Mouse (Mus musculus) forebrain, postnatal 0 days (tissue): ENCODE results near the gene Ak8. TPM values are rescaled to one million over a fixed set of nuclear protein-coding genes. Genes with fewer than 3 reads are reported as not detected.

Experiments used
- ATAC-seq: fragments of 200-750 bp; cut with Nextera tagmentation; 2 replicates; pipeline ENCODE4 v1.8.0; 2017; ENCODE audit warnings: mild to moderate bottlenecking, moderate library complexity
- DNase-seq: peaks from one replicate; pipeline ENCODE4 v3.0.0-alpha.2; 2015
- H3K27ac ChIP-seq: fragments of 300-500 bp; sonication (generic); 2 replicates; pipeline ENCODE4 v1.5.1; 2014; ENCODE audit warnings: low read depth, mild to moderate bottlenecking, antibody characterized with exemption, low read length, moderate library complexity, mixed read lengths
- H3K27me3 ChIP-seq: fragments of 300-500 bp; sonication (generic); 2 replicates; pipeline ENCODE4 v1.6.1; 2014; ENCODE audit warnings: mild to moderate bottlenecking, low read length, mixed read lengths; ENCODE audit not compliant: insufficient read depth
- H3K36me3 ChIP-seq: fragments of 300-500 bp; sonication (generic); 2 replicates; pipeline ENCODE4 v1.6.1; 2014; ENCODE audit warnings: mild to moderate bottlenecking, moderate library complexity; ENCODE audit not compliant: insufficient read depth
- H3K4me1 ChIP-seq: fragments of 300-500 bp; sonication (generic); 2 replicates; pipeline ENCODE4 v1.6.1; 2014; ENCODE audit warnings: antibody characterized with exemption; ENCODE audit not compliant: insufficient read depth
- H3K4me2 ChIP-seq: fragments of 300-500 bp; sonication (generic); 2 replicates; pipeline ENCODE4 v1.6.1; 2014; ENCODE audit warnings: low read depth, mild to moderate bottlenecking, moderate library complexity
- H3K4me3 ChIP-seq: fragments of 300-500 bp; sonication (generic); 2 replicates; pipeline ENCODE4 v1.5.1; 2014; ENCODE audit warnings: low read depth, low read length, mixed read lengths
- H3K9ac ChIP-seq: fragments of 300-500 bp; sonication (generic); 2 replicates; pipeline ENCODE4 v1.6.1; 2014; ENCODE audit warnings: mild to moderate bottlenecking
- H3K9me3 ChIP-seq: fragments of 300-500 bp; sonication (generic); 2 replicates; pipeline ENCODE4 v1.6.1; 2016; ENCODE audit warnings: low read length
- CTCF ChIP-seq: sonication (generic); IDR thresholded peaks from 2 replicates; pipeline ENCODE4 v1.5.1; 2016; ENCODE audit warnings: antibody characterized with exemption, control low read depth, low read depth
- WGBS: fragments of 180-500 bp; shearing (Covaris S2); extraction: QIAGEN DNeasy Blood & Tissue Kit; methylation state at CpG from one replicate; pipeline ENCODE4 v1.1.7; 2014; 5-methylcytosine and 5-hydroxymethylcytosine counted together
- polyA plus RNA-seq: library from polyadenylated mRNA; unstranded; fragments of >200 nt; fragmentation: Nextera tagmentation; extraction: Ambion mirVana; gene quantifications from 2 replicates; pipeline ENCODE4 v1.2.1, GENCODE M21; 2015
- total RNA-seq: library from RNA; depleted of rRNA; stranded (reverse); fragments of >200 nt; gene quantifications from 2 replicates; pipeline ENCODE4 v1.2.3, GENCODE M21; 2014

Ak8 gene
- total and polyA plus RNA-seq, 2 experiments from 2014 or later, result 1.7 to 5.2 TPM

DNA sequence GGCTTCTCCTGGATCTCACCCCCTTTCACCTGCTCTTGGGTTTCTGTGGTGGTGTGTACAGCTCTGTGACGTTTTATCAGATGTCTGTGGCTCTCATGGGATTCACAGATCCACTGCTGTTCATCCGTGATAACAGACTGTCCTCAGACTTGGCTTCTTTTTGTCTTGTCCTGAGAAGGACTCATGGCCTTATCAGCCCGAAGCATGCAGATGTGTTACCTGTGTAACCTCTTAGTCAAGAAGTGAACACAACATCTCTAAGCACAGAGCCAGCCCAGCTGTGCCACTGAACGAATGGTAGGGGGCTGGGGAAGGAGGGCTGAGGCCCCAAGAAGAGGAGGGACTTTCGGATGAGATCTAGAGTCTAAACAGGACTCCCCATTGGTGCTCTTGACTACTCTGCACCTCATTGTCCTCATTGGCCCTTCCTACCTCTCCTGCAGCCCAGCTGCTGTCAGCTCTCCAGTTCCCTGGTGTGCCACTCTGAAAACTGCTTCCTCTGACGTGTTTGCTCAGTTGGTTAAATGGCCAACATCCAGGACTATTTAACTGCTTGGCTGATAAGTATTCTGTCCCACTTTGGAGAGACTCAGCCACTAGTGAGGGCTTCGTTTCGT, 1.8 kb downstream of the Ak8 start:
- no peak for ATAC-seq
- no peaks in the 10 kb centered on the region for H3K27me3 ChIP-seq
- DNase-seq, result no peak
- H3K4me2 ChIP-seq, result no peak overlapping the region
- H3K27ac ChIP-seq, result no peak overlapping the region
- no peaks in the 10 kb centered on the region for H3K9me3 ChIP-seq
- H3K36me3 ChIP-seq, result no peaks in the 10 kb centered on the region
- 69% methylated on average over 8 of the region's 8 CpGs for WGBS
- H3K9ac ChIP-seq, result no peak overlapping the region
- no peaks in the 10 kb centered on the region for H3K4me1 ChIP-seq
- no peak overlapping the region for H3K4me3 ChIP-seq
- TF ChIP-seq CTCF, result no peak

DNA sequence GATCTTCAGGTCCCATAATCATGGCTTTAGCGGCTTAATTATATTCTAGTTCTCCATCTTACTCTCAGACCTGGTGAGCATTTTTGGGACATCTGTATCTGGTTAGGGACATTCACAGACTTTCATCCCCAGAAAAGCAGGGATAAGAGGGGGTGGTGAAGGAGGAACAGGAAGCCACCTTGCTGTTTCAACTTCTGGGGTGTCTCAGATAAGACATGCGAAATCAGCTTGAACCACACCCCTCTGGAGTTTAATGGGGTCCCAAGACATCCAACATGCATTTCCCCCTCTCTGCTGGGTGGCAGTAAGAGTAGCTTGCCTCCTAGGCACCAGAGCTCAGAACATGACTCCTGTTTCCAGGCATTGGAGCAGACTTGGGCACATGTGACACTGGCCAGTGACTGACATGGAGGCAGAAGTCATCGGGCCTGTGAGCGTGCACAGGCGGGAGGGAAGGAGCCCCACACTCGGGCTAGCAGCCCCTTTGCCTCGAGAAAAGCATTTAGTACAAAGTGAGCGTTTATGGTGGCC, 6.2 kb downstream of the Ak8 start:
- 73% methylated on average over 8 of the region's 8 CpGs for WGBS
- Histone ChIP-seq H3K9me3 (no peaks in the 10 kb centered on the region), H3K36me3 (no peaks in the 10 kb centered on the region), H3K4me2 (no peak overlapping the region), H3K27me3 (no peaks in the 10 kb centered on the region), H3K27ac (no peak overlapping the region), H3K4me3 (no peak overlapping the region), H3K9ac (no peak overlapping the region), H3K4me1 (no peaks in the 10 kb centered on the region)
- DNase-seq (no peak), ATAC-seq (no peak)
- no peak for TF ChIP-seq CTCF

DNA sequence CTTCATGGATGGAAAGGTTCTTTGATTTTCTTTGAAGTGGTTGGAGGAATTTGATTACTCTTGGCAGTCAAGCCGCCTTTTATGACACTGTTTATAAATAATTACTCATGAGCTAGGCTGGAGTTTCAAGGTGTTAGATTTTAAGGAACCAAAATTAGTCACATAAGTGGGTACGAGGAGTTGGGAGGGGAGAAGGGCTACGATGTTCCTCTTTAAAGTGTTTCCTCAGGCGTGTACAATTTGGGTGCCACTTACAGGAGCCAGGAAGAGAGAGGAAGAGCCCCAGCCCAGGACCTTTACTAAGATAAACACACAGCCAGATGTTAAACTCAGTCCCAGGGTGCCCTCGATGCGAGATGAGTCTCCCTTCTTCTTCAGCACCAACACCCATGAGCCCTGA, 6.8 kb downstream of the Ak8 start:
- 71% methylated on average over 6 of the region's 6 CpGs for WGBS

DNA sequence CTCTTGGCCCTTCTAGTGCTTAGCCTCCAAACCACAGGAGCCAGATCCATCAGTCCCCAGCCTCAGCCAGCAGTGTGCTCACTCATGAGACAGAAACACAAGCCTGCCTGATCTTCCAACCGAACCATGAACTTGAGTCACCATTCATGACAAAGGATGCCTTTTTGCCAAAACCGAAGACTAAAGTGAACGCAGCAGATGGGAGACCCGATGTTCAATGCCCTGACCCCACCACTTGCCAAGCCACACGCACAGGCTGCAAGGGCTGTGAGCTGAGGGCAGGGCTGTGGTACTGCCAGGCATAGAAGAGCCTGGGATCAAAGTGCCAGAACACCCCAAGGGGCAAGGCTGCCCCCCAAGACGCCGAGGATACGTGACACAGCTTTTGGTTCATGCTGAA, 13.1 kb downstream of the Ak8 start:
- Histone ChIP-seq H3K9ac (no peak overlapping the region), H3K4me3 (no peak overlapping the region), H3K4me1 (no peaks in the 10 kb centered on the region), H3K36me3 (no peaks in the 10 kb centered on the region), H3K9me3 (no peaks in the 10 kb centered on the region), H3K4me2 (no peak overlapping the region), H3K27me3 (no peaks in the 10 kb centered on the region), H3K27ac (no peak overlapping the region)
- 83% methylated on average over 8 of the region's 8 CpGs for WGBS
- DNase-seq, result no peak
- no peak; the same call in 1 of the 2 replicates for ATAC-seq
- no peak for TF ChIP-seq CTCF

More for the DNA sequence above, 6.8 kb downstream of the Ak8 start:
- H3K4me2 ChIP-seq, result no peak overlapping the region
- no peak overlapping the region for H3K27ac ChIP-seq
- no peak for DNase-seq
- H3K4me1 ChIP-seq, result no peaks in the 10 kb centered on the region
- H3K27me3 ChIP-seq, result no peaks in the 10 kb centered on the region
- ATAC-seq, result no peak
- H3K9ac ChIP-seq, result no peak overlapping the region
- H3K36me3 ChIP-seq, result no peaks in the 10 kb centered on the region
- TF ChIP-seq CTCF, result no peak
- no peaks in the 10 kb centered on the region for H3K9me3 ChIP-seq
- no peak overlapping the region for H3K4me3 ChIP-seq

- no peak overlapping the region for H3K27ac ChIP-seq
- H3K4me1 ChIP-seq, result no peaks in the 10 kb centered on the region
- H3K27me3 ChIP-seq, result no peaks in the 10 kb centered on the region
- H3K9ac ChIP-seq, result no peak overlapping the region
- H3K4me2 ChIP-seq, result no peak overlapping the region
- ATAC-seq (no peak), DNase-seq (no peak)
- WGBS, result 91% methylated on average over 8 of the region's 8 CpGs
- H3K36me3 ChIP-seq, result no peaks in the 10 kb centered on the region
- no peaks in the 10 kb centered on the region for H3K9me3 ChIP-seq
- TF ChIP-seq CTCF, result no peak
- H3K4me3 ChIP-seq, result no peak overlapping the region
Observed at GRCm38 (mm10) chr2:28722419-28722818, 22.5 kb downstream of the Ak8 start.

DNA sequence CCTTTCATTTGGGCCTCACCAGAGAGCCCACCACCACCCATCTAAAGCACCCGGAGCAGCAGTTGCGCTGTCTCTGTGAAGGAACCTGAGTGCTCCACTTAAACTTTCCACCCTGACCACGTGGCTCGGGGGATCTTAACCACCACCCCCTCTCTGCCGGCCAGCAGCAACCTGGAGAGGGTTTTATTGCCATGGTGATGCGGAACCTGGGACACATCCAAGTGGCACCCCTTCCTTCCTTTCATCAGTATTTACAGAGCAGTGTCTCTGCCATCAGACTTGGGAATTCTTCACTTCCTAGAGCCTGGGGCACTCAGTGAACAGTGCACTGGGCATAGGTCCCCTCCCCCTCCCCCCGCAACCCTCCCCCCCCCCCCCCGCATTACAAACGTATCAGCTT, 23.9 kb downstream of the Ak8 start:
- Histone ChIP-seq H3K9ac (no peak overlapping the region), H3K9me3 (no peaks in the 10 kb centered on the region), H3K36me3 (no peaks in the 10 kb centered on the region), H3K27ac (no peak overlapping the region), H3K4me1 (no peaks in the 10 kb centered on the region), H3K4me3 (no peak overlapping the region), H3K4me2 (no peak overlapping the region), H3K27me3 (no peaks in the 10 kb centered on the region)
- no peak for DNase-seq
- 54% methylated on average over 9 of the region's 9 CpGs for WGBS
- TF ChIP-seq CTCF, result no peak
- ATAC-seq, result no peak

- no peaks in the 10 kb centered on the region for H3K4me1 ChIP-seq
- H3K9ac ChIP-seq, result no peak overlapping the region
- ATAC-seq, result peak; percentile 20; the same call in 1 of the 2 replicates
- 21% methylated on average over 16 of the region's 16 CpGs for WGBS
- no peak overlapping the region for H3K4me3 ChIP-seq
- no peak overlapping the region for H3K4me2 ChIP-seq
- no peak for TF ChIP-seq CTCF
- DNase-seq, result no peak
- no peak overlapping the region for H3K27ac ChIP-seq
- no peaks in the 10 kb centered on the region for H3K36me3 ChIP-seq
- H3K27me3 ChIP-seq, result no peaks in the 10 kb centered on the region
- H3K9me3 ChIP-seq, result no peaks in the 10 kb centered on the region
Observed at GRCm38 (mm10) chr2:28727786-28728404, 27.9 kb downstream of the Ak8 start.
